Mouse (Mus musculus) c-Kit-negative CD71-positive TER-119-positive erythroid progenitor cells, embryonic 14.5 days (primary cell): ENCODE data around the gene Gm8660.
"Not testable (repeated sequence)": the region's sequence is repeated elsewhere in the genome, so short reads cannot be mapped to it uniquely, and the experiment has no call there.

Experiments used
- DNase-seq: peaks from one replicate; pipeline ENCODE4 v3.0.0-alpha.2; 2013; ENCODE audit warnings: low read depth, low spot score

Gene Gm8660

DNA sequence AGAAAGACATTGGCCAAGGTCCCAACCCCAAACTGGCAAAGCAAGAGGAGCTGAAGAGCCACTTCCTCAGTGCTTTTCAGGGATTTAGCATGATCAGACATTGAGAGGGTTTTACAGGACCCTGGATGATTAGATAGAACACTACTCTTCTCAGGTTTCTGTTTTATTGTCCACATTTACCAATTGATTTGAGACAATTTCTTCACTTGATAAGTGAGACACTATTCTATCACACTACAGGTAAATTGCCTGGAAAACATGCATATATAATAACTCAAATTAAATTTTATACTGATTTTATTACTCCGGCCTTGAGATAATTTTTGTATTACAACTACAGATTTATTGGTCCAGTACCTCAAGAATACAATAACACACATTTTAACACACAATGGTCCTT lies at the start of gene Gm8660:
Gene Gm8660 (minus strand): TSS at position 101 of the 400 bp plus-strand sequence.
- DNase-seq: not testable (repeated sequence)

DNA sequence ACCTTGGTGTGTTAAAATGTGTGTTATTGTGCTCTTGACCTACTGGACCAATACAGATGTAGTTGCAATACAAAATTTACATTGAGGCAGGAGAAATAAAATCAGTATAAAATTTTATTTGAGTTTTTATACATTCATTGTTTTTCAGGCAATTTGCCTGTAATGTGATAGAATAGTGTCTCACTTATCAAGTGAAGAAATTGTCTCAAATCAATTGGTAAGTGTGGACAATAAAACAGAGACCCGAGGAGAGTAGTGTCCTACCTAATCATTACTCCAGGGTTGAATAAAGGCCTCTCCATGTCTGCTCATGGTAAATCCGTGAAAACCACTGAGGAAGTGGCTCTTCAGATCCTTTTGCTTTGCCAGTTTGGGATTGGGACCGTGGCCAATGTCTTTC lies 42.4 kb upstream of the Gm8660 start, which contains the start of gene Vmn1r148:
Gene Vmn1r148 (plus strand): TSS at position 301 of the 400 bp plus-strand sequence.
- not testable (repeated sequence) for DNase-seq

DNA sequence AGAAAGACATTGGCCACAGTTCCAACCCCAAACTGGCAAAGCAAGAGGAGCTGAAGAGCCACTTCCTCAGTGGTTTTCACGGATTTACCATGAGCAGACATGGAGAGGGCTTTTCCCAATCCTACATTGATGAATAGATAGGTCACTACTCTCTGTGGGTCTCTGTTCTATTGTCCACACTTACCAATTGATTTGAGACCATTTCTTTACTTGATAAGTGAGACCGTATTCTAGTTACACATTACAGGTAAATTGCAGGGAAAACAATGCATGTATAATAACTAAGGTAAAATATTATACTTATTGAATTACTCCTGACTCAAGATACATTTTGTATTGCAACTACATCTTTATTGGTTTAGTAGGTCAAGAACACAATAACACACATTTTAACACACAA lies 41.2 kb downstream of the Gm8660 start, which contains the start of gene Gm4187:
Gene Gm4187 (minus strand): TSS at position 101 of the 400 bp plus-strand sequence.
- not testable (repeated sequence) for DNase-seq
